Mouse (Mus musculus) gonadal fat pad, adult 2 months (tissue): ENCODE results near the gene 4921539E11Rik. TPM values are rescaled to one million over a fixed set of nuclear protein-coding genes. Genes with fewer than 3 reads are reported as not detected.

Source experiments
- DNase-seq: peaks from one replicate; pipeline ENCODE4 v3.0.0-alpha.2; 2012; ENCODE audit warnings: low read depth
- polyA plus RNA-seq: library from polyadenylated mRNA; depleted of rRNA; stranded (reverse); fragments of >200 nt; gene quantifications from 2 replicates; pipeline ENCODE4 v1.2.3, GENCODE M21; 2012; rRNA removed

The 4921539E11Rik gene
- 0.09 TPM in 1 of 2 replicates, not detected in the other for polyA plus RNA-seq

GRCm38 (mm10) chr4:103290763-103291162 lies at the start of gene 4921539E11Rik:
Gene 4921539E11Rik, minus strand, starts transcription at chr4:103290863.
- no peak for DNase-seq

DNA sequence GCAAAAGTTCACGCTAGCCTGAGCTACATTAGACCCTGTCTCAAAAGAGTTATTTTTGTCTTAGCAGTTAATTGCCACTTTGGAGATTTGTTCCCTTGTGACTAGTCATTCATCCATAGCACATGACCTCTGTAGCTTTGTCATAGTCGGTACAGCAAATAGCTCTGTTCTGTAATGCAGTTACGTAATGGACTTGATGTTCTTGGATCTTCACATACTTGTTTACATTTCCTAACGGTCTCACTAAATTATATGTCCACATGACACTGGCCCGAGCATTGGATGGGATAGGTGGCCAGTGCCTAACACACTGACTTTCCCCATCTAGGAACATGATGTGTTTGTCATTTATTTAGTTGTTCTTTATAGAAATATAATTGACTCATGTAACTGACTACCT lies 44.5 kb upstream of the 4921539E11Rik start:
- DNase-seq = no peak

DNA sequence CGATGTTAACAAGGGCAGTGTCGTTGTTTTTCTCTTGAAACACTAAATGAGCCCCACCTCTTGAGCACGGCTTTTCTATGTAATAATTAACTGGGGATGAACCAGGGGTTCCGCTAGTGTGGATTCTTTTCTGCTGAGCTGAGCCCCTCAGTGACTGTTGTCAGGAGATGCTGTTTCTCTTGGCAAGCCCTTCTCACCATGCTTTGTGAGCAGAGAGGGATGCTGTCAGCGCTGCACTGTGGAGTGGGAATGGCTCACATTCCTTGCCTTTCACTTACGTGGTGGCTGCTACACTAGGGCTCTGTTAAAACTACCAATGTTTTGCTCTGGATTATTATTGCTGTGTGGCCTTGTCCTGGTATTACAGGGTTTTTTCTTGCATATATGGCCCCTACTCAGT lies 38.7 kb upstream of the 4921539E11Rik start:
- no peak for DNase-seq

DNA sequence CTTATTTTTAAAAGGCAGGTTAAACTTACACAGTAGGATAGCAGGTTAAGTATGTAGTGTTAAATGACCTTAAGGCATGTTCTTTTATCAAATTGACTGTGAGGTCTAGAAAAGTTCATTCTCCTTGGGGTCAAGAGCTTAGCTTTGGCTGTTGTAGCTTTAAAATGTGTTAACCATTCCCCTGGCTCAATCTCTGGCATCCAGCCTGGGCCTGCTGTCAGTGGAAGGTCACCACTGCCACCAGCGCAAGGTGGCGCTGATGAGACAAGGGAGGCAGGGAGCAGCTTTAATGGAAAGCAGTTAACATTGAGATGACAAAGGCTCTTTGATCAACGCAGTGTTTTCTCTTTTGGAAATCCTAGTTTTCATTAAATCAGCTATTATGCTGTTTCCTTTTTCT lies 36.3 kb upstream of the 4921539E11Rik start:
- DNase-seq = no peak

GRCm38 (mm10) chr4:103324688-103325451 lies 34.2 kb upstream of the 4921539E11Rik start:
- DNase-seq = no peak

DNA sequence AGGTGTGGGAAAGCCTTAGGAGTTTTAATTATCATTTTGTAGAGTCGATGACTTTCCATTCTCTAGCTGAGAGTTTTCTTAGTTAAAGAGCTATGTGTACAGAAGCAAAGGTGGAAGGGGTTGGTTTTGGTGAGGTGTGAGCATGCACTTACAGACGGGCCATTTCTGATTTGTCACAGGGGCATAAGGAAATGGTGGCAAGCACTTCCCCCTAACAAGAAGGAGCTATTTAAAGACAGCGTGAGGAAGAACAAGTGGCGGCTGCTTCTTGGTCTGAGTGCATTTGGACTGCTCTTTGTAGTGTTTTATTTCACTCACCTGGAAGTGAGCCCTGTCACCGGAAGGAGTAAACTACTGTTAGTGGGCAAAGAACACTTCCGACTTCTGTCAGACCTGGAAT lies 30.8 kb upstream of the 4921539E11Rik start:
- DNase-seq = no peak

DNA sequence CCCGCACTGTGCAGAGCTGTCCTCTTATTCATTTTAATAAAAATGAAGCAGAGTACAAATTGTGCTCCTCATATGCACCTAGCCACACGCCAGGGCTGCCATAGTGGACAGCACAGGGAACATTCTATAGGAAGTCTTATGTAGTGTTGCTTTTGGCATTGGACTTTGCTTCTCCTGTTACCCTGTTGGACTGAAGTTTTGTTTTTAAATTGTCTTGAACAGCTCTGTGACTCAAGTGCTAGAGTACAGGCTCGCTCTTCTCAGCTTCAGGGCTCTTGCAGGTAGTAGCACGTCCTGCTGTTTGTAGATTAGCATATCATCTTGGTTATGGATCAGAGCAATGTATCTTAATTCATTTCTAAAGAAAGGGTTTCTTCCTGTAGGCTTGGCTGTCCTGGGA lies 25.2 kb upstream of the 4921539E11Rik start:
- DNase-seq = peak; percentile 68

DNA sequence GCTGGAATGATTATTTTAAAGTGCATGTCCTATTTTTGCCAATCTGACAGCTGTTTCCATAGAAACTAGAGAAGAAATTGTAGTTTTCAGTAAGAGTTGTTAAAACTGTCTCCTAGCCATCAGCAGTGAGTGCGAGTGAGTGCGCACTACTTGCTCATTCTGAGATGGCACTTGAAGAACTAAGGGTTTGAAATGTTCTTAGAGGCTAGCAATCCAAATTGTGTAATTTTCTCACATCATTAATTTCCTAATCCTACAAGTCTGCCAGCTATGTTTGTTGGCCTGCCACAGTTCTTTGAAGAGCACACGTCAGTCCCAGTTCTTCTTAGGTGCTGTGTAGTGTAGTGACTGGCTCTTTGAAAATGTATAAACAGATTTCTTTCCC lies 23.9 kb upstream of the 4921539E11Rik start:
- DNase-seq = peak; percentile 56

GRCm38 (mm10) chr4:103313587-103314525 lies 23.2 kb upstream of the 4921539E11Rik start, which contains the start of gene Oma1:
Gene Oma1, plus strand, starts transcription at chr4:103313812.
- peak; percentile 73 for DNase-seq

GRCm38 (mm10) chr4:103303851-103304250 lies 13.2 kb upstream of the 4921539E11Rik start:
- no peak for DNase-seq

GRCm38 (mm10) chr4:103299342-103299741 lies 8.7 kb upstream of the 4921539E11Rik start:
- no peak for DNase-seq

DNA sequence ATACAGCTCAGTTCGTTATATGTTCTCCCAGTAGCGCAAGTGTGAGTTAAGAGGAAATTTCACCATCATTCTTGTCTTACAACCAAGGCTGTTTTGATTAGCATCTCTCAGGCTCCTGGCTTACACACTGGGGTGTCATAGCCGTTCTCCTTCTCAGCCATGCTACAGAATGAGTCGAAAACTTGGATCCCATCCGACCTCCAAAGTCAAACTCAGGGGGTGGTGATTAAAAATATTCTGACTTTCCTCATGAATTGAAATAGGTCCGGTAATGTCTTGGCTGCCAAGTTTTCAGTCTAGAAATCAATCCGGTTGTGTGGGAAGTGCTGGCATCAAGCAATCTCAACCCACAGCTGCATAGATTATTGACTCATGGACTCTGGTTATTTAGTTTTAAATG lies 2.3 kb downstream of the 4921539E11Rik start:
- peak; percentile 46 for DNase-seq

GRCm38 (mm10) chr4:103273021-103273420 lies 17.6 kb downstream of the 4921539E11Rik start:
- DNase-seq = no peak

DNA sequence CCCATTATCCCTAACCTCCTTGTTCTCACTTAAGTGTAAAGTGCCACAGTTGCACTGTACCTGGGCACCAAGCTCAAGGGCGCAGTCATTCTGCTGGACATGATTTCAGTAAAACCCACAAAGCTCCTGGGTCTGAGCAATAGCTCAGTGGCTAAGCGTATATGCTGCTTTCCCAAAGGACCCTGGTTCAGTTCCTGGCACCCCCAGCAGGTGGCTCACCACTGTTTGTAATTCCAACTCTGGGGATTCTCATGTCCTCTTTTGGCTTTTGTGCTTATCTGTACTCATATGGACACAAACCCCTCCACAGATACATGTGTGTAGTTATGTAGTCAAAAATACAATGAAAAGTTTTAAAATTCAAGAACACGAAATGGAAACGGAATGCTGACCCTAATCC lies 21.3 kb downstream of the 4921539E11Rik start:
- DNase-seq = no peak

GRCm38 (mm10) chr4:103265166-103265565 lies 25.5 kb downstream of the 4921539E11Rik start:
- no peak for DNase-seq

- DNase-seq = no peak
Measured at GRCm38 (mm10) chr4:103263812-103264396, 26.8 kb downstream of the 4921539E11Rik start.

DNA sequence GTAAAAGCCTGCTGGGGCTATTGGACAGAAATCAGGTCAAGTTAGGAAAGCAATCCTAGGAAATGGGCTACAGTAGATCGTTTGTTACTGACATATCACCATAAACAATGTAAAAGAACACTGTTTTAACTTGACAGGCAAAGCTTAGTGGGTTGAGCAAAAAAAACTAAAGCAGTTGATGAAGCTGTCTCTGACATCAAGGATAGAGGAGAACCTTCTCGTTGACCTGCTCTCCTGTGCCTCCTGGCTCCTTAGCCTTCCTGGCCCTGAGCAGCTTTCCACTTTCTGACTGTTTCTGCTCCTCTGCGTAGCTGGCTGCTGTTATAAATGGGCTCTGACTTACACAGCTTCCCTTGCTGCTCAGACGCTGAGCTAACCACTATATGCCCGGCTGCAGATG lies 27.3 kb downstream of the 4921539E11Rik start:
- no peak for DNase-seq

GRCm38 (mm10) chr4:103258817-103259216 lies 31.8 kb downstream of the 4921539E11Rik start:
- no peak for DNase-seq

DNA sequence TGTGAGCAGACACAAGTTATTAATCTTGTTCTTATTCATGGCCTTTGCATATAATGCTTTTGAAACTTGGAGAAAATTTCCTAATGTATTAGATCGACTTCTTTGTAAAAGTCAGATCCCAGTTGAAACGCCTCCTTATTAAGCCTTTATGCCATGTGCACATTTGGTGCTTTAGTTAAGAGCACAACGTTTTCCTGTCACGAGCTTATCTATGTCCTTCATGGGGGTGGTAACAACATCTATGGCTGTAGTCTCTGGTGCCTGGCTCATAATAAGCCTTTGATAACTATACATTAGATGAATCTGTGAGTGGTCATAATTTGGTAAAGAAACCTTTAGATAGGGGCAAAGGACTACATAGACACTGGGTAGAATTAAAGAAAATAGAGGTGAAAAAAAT lies 36.8 kb downstream of the 4921539E11Rik start:
- no peak for DNase-seq

DNA sequence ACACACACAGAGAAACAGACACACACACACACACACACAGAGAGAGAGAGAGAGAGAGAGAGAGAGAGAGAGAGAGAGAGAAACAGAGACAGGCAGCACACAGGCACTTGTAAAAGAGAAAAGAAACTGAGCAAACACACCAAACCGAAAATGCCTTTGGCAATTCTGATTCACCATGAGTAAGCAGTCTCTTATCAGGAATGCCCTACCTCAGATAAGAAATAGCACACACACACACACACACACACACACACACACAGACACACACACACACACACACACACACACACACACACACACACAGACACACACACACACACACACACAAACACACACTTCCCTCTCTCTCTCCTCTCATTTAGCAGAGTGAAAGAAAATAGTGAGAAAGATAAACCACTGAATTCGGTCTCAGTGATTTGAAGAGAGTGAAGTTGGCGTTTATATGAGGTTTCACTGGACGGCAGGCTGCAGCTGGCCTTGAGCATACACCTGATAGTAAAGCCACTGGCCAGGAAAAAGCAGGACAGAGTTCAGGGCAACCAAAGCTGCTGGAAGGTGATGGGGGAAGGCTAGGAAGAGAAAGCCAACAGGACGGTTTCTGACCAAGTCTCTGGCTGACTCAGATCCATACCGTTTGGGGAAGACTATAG lies 41.1 kb downstream of the 4921539E11Rik start:
- DNase-seq = no peak

GRCm38 (mm10) chr4:103247813-103248212 lies 42.9 kb downstream of the 4921539E11Rik start:
- DNase-seq = no peak

GRCm38 (mm10) chr4:103247249-103247648 lies 43.4 kb downstream of the 4921539E11Rik start:
- peak; percentile 87 for DNase-seq
